Mouse (Mus musculus) CH12.LX (cell line): Measurements from ENCODE around the gene Capns1. TPM values are rescaled to one million over a fixed set of nuclear protein-coding genes. Genes with fewer than 3 reads are reported as not detected.

Experiments
- DNase-seq: peaks from one replicate; pipeline ENCODE4 v3.0.0-alpha.2; 2013; ENCODE audit errors: extremely low read depth
- H3K27ac ChIP-seq: 2 replicates; pipeline ENCODE4 v1.5.1; 2012; ENCODE audit warnings: low read depth, mild to moderate bottlenecking, control low read depth, moderate library complexity; ENCODE audit not compliant: insufficient read depth
- H3K27me3 ChIP-seq: replicated peaks from 2 replicates; pipeline ENCODE3; 2012; ENCODE audit warnings: inconsistent platforms
- H3K36me3 ChIP-seq, 2 experiments: replicated peaks in 1 of 2; 2 replicates each; pipeline versions ENCODE3 to v1.6.1; 2012; ENCODE audit warnings: inconsistent platforms in 1 of 2, low read length in 1 of 2, mild to moderate bottlenecking in 1 of 2, mixed read lengths in 1 of 2, moderate library complexity in 1 of 2; ENCODE audit not compliant: control insufficient read depth in 1 of 2, insufficient read depth in 1 of 2
- H3K4me1 ChIP-seq, 2 experiments: 2 replicates each; pipeline ENCODE4 v1.6.1; 2012; ENCODE audit warnings: inconsistent platforms in 1 of 2, moderate library complexity in 1 of 2; ENCODE audit not compliant: insufficient read depth in 2 of 2, control insufficient read depth in 1 of 2
- H3K4me2 ChIP-seq: 2 replicates; pipeline ENCODE4 v1.6.1; 2012; ENCODE audit warnings: low read depth, mild to moderate bottlenecking, control low read depth; ENCODE audit not compliant: poor library complexity, insufficient read depth, severe bottlenecking
- H3K4me3 ChIP-seq, 3 experiments: fragments of 150-350 bp in 1 of 3; sonication (generic) in 1 of 3; replicated peaks in 1 of 3; 2 replicates each; pipeline versions ENCODE3 to v1.5.1; 2011 to 2012; ENCODE audit warnings: low read depth in 2 of 3, low read length in 2 of 3, mild to moderate bottlenecking in 2 of 3, moderate library complexity in 2 of 3, control low read depth in 1 of 3, improper control_type of control experiment in 1 of 3, inconsistent platforms in 1 of 3, mixed read lengths in 1 of 3; ENCODE audit not compliant: poor library complexity in 1 of 3
- H3K79me2 ChIP-seq: replicated peaks from 2 replicates; pipeline ENCODE4 v1.6.1; 2012; ENCODE audit warnings: mild to moderate bottlenecking, moderate library complexity; ENCODE audit not compliant: control insufficient read depth, poor library complexity, insufficient read depth, severe bottlenecking; ENCODE audit errors: extremely low read depth
- H3K9ac ChIP-seq: 2 replicates; pipeline ENCODE4 v1.6.1; 2012; ENCODE audit warnings: low read depth, mild to moderate bottlenecking, control low read depth, moderate library complexity; ENCODE audit not compliant: insufficient read depth
- H3K9me3 ChIP-seq: replicated peaks from 2 replicates; pipeline ENCODE3; 2012; ENCODE audit warnings: low read length, inconsistent platforms, mixed read lengths
- CHD1 ChIP-seq: IDR thresholded peaks from 2 replicates; pipeline ENCODE4 v1.6.1; 2012; ENCODE audit warnings: low read depth, low read length, improper control_type of control experiment, inconsistent platforms
- CHD2 ChIP-seq: IDR thresholded peaks from 2 replicates; pipeline ENCODE4 v1.6.1; 2011; ENCODE audit warnings: low read length, improper control_type of control experiment
- CTCF ChIP-seq, 2 experiments: IDR thresholded peaks in 1 of 2; conservative IDR thresholded peaks in 1 of 2; 2 replicates each; pipeline ENCODE4 v1.5.1; 2011 to 2012; ENCODE audit warnings: low read depth in 2 of 2, low read length in 2 of 2, improper control_type of control experiment in 1 of 2, inconsistent platforms in 1 of 2, mild to moderate bottlenecking in 1 of 2, moderate library complexity in 1 of 2
- E2F4 ChIP-seq: IDR thresholded peaks from 2 replicates; pipeline ENCODE4 v1.6.1; 2011; ENCODE audit warnings: low read depth, low read length, improper control_type of control experiment; ENCODE audit not compliant: insufficient replicate concordance
- ELF1 ChIP-seq: IDR thresholded peaks from 2 replicates; pipeline ENCODE4 v1.6.1; 2014; ENCODE audit warnings: low read depth, mild to moderate bottlenecking, inconsistent platforms, low read length, improper control_type of control experiment
- GABPA ChIP-seq: IDR thresholded peaks from 2 replicates; pipeline ENCODE4 v1.6.1; 2012; ENCODE audit warnings: low read depth, low read length, improper control_type of control experiment, inconsistent platforms; ENCODE audit not compliant: insufficient replicate concordance
- HCFC1 ChIP-seq: IDR thresholded peaks from 2 replicates; pipeline ENCODE4 v1.6.1; 2012; ENCODE audit warnings: low read depth, mild to moderate bottlenecking, inconsistent platforms, low read length, improper control_type of control experiment
- IRF4 ChIP-seq: IDR thresholded peaks from 2 replicates; pipeline ENCODE4 v1.6.1; 2014; ENCODE audit warnings: low read depth, mild to moderate bottlenecking, inconsistent platforms, low read length, improper control_type of control experiment
- JUND ChIP-seq: conservative IDR thresholded peaks from 2 replicates; pipeline ENCODE4 v1.6.1; 2011; ENCODE audit warnings: low read depth, low read length, improper control_type of control experiment
- KAT2A ChIP-seq: IDR thresholded peaks from 2 replicates; pipeline ENCODE4 v1.6.1; 2012; ENCODE audit warnings: low read length, improper control_type of control experiment, inconsistent platforms; ENCODE audit not compliant: insufficient replicate concordance
- MAX ChIP-seq: IDR thresholded peaks from 2 replicates; pipeline ENCODE4 v1.6.1; 2011; ENCODE audit warnings: low read length, improper control_type of control experiment
- MAZ ChIP-seq: IDR thresholded peaks from 2 replicates; pipeline ENCODE4 v1.6.1; 2012; ENCODE audit warnings: low read depth, mild to moderate bottlenecking, inconsistent platforms, low read length, improper control_type of control experiment, moderate library complexity
- MEF2A ChIP-seq: IDR thresholded peaks from 2 replicates; pipeline ENCODE4 v1.6.1; 2014; ENCODE audit warnings: low read depth, mild to moderate bottlenecking, inconsistent platforms, low read length, improper control_type of control experiment, borderline replicate concordance
- MXI1 ChIP-seq: IDR thresholded peaks from 2 replicates; pipeline ENCODE4 v1.6.1; 2011; ENCODE audit warnings: mild to moderate bottlenecking, low read depth, low read length, improper control_type of control experiment
- MYC ChIP-seq: IDR thresholded peaks from 2 replicates; pipeline ENCODE4 v1.6.1; 2011; ENCODE audit warnings: low read depth, mild to moderate bottlenecking, improper control_type of control experiment, low read length
- NELFE ChIP-seq: IDR thresholded peaks from 2 replicates; pipeline ENCODE4 v1.6.1; 2011; ENCODE audit warnings: low read depth, low read length, improper control_type of control experiment
- NRF1 ChIP-seq: IDR thresholded peaks from 2 replicates; pipeline ENCODE4 v1.6.1; 2014; ENCODE audit warnings: low read depth, mild to moderate bottlenecking, inconsistent platforms, low read length, improper control_type of control experiment, moderate library complexity
- POLR2A ChIP-seq: IDR thresholded peaks from 2 replicates; pipeline ENCODE4 v1.6.1; 2011; ENCODE audit warnings: low read depth, mild to moderate bottlenecking, improper control_type of control experiment, low read length
- POLR2AphosphoS2 ChIP-seq: IDR thresholded peaks from 2 replicates; pipeline ENCODE4 v1.6.1; 2011; ENCODE audit warnings: low read depth, low read length, improper control_type of control experiment
- SIN3A ChIP-seq: IDR thresholded peaks from 2 replicates; pipeline ENCODE4 v1.6.1; 2012; ENCODE audit warnings: low read length, improper control_type of control experiment, inconsistent platforms
- SMC3 ChIP-seq: IDR thresholded peaks from 2 replicates; pipeline ENCODE4 v1.6.1; 2011; ENCODE audit warnings: low read depth, low read length, improper control_type of control experiment
- TBP ChIP-seq: conservative IDR thresholded peaks from 2 replicates; pipeline ENCODE4 v1.6.1; 2011; ENCODE audit warnings: low read depth, low read length, improper control_type of control experiment
- TCF12 ChIP-seq: IDR thresholded peaks from 2 replicates; pipeline ENCODE4 v1.6.1; 2014; ENCODE audit warnings: low read depth, mild to moderate bottlenecking, inconsistent platforms, low read length, improper control_type of control experiment
- UBTF ChIP-seq: IDR thresholded peaks from 2 replicates; pipeline ENCODE4 v1.6.1; 2012; ENCODE audit warnings: low read depth, mild to moderate bottlenecking, inconsistent platforms, low read length, improper control_type of control experiment, moderate library complexity
- ZKSCAN1 ChIP-seq: IDR thresholded peaks from 2 replicates; pipeline ENCODE4 v1.6.1; 2012; ENCODE audit warnings: low read depth, inconsistent platforms, low read length, improper control_type of control experiment, borderline replicate concordance
- ZMIZ1 ChIP-seq: IDR thresholded peaks from 2 replicates; pipeline ENCODE4 v1.6.1; 2012; ENCODE audit warnings: low read depth, mild to moderate bottlenecking, inconsistent platforms, low read length, improper control_type of control experiment
- dilution Hi-C: fragments of 300-500 bp; cut with MboI; formaldehyde crosslinking; loops from 2 replicates; pipeline ENCODE4 v1.14.3; 2020; ENCODE audit warnings: low sequenced_read_pairs; ENCODE audit not compliant: extremely low pct_unique_long_range_greater_than_20kb, extremely low pct_ligation_motif_present
- in situ Hi-C: fragments of 300-500 bp; cut with MboI; formaldehyde crosslinking; loops from 3 replicates; pipeline ENCODE4 v1.14.3; 2019; ENCODE audit warnings: low sequenced_read_pairs, low pct_ligation_motif_present, low pct_unique_long_range_greater_than_20kb, mixed read lengths
- polyA plus RNA-seq: library from polyadenylated mRNA; unstranded; fragments of >175 nt; gene quantifications from 2 replicates; pipeline ENCODE4 v1.2.1, GENCODE M21; 2012; ENCODE audit warnings: low read depth; ENCODE audit not compliant: insufficient read length
- total RNA-seq, 2 experiments: library from RNA; depleted of rRNA; stranded (reverse); fragments of 300-350 nt in 1 of 2; fragments of >200 nt in 1 of 2; gene quantifications; 2 replicates each; pipeline ENCODE4 v1.2.3; 2012 to 2014

Gene Capns1
- total and polyA plus RNA-seq, 3 experiments, result 101 to 233 (median 219) TPM

DNA sequence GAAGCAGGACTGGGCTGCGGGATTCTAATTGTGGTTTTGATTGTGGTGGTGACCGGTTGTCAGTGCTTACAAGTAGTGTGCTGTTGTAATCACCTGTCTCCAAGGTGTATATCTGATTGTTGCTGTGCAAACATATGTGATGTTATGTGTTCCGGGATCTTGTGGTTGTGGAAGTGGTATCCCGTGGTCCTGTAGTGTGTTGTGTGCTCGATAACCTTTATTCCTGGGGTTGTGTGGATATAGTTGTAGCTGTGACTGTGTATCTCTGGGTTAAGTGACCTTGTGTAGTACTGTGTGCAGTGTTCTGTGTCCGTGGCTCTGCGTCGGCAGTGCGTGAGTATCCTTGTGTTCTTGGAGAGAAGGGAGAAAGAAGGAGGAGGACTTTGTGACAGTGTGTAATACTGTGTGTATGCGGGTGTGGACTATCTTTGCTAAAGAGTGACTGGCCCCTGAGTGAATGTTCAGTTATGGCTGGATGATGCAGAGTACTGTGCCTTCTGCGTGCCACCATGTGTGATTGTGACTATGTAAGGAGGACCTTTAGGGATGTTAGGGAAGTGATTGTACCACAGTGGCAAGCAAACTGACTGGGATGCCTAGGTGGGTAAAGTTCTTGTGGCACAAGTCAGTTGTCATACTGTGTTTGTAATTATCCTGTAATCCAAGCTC lies 28.2 kb downstream of the Capns1 start:
- dilution Hi-C loops, result no loop called here
- in situ Hi-C loops, result no loop called here
- Histone ChIP-seq H3K36me3 (peaks cover 8 to 32% of the 10 kb centered on the region in 2 experiments), H3K9ac (peak overlapping the region; percentile 83), H3K27me3 (no peaks in the 10 kb centered on the region), H3K4me2 (peak overlapping the region; percentile 71), H3K4me1 (peaks cover 6 to 16% of the 10 kb centered on the region in 2 experiments), H3K9me3 (peaks cover 20% of the 10 kb centered on the region), H3K27ac (no peak overlapping the region), H3K4me3 (peak overlapping the region; percentile 86 to 98 (median 94)), H3K79me2 (peaks cover 39% of the 10 kb centered on the region)
- DNase-seq, result no peak
- TF ChIP-seq POLR2A, result no peak
- TF ChIP-seq CHD1, result no peak
- no peak for TF ChIP-seq ZKSCAN1
- 0 out of 2 replicates have a peak, but pooled peaks have one; percentile 32 for TF ChIP-seq ZMIZ1

DNA sequence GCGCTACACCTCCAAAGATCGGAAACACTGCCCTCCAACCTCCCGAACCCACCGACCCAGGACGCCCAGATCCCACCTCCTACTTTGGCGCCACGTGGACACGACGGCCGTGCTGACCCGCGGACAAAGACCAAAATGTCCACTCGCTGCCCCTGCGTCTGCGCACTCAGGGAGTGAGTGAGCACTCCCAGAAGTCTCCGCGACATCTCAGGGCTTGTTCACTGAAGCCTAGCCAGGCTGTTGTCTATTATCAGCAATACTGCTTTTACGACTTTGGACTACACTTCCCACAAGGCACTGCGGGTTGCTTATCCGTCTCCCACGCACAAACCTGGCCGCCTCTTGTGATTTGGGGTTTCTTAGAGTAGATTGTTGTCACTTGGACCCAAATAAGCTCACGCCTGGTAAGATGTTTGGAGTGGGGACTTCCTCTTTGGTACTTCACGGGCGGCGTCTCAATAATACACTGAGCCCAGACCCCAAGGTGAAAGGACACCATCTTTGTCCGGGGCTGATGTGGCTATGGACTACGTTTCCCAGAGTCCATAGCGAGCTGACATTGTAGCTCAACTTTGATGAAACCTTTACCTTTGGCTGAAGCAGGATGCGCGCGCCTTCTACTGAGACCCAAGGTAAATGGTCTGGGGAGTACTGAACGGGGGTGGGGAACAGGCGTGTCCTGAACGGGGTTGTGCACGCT lies 28.9 kb downstream of the Capns1 start, which contains the start of gene Zfp146:
Gene Zfp146, minus strand, starts transcription at position 168 of the 700 bp plus-strand sequence.
- H3K4me2 ChIP-seq, result peak within 1 kb of the TSS; percentile 76
- in situ Hi-C loops (no loop called here), dilution Hi-C loops (no loop called here)
- no peaks in the 10 kb centered on the region for H3K27me3 ChIP-seq
- peaks cover 27% of the 10 kb centered on the region for H3K9me3 ChIP-seq
- H3K4me1 ChIP-seq, result peaks cover 6 to 16% of the 10 kb centered on the region in 2 experiments
- peak within 1 kb of the TSS; percentile 92 for H3K9ac ChIP-seq
- H3K36me3 ChIP-seq, result peaks cover 11 to 38% of the 10 kb centered on the region in 2 experiments
- peak within 1 kb of the TSS; percentile 86 to 98 (median 94) for H3K4me3 ChIP-seq
- H3K27ac ChIP-seq, result peak within 1 kb of the TSS; percentile 47; the same call in 1 of the 2 replicates
- H3K79me2 ChIP-seq, result peaks cover 46% of the 10 kb centered on the region
- TF ChIP-seq KAT2A, result peak; percentile 89; the same call in 1 of the 2 replicates
- TF ChIP-seq CHD2, result peak; percentile 29; the same call in 1 of the 2 replicates
- TF ChIP-seq MEF2A, result 0 out of 2 replicates have a peak, but pooled peaks have one; percentile 17
- peak; percentile 88 for TF ChIP-seq NRF1
- TF ChIP-seq POLR2A, result peak; percentile 95
- peak; percentile 39 for TF ChIP-seq SIN3A
- TF ChIP-seq TCF12, result peak; percentile 71; the same call in 1 of the 2 replicates
- TF ChIP-seq POLR2AphosphoS2, result peak; percentile 88; the same call in 1 of the 2 replicates
- 0 out of 4 replicates have a peak, but pooled peaks of 1 of the 2 experiments have one; percentile 1 for TF ChIP-seq CTCF (conservative IDR thresholded peaks at IDR 0.05 in 1 of 2, IDR thresholded peaks at IDR 0.05 in 1 of 2; ENCODE audit: low read depth in 2 of 2, low read length in 2 of 2)
- TF ChIP-seq GABPA, result peak; percentile 23; the same call in 1 of the 2 replicates
- peak; percentile 92 for TF ChIP-seq MAX
- peak; percentile 92 for TF ChIP-seq NELFE
- TF ChIP-seq UBTF, result no peak
- TF ChIP-seq MYC, result peak; percentile 91; the same call in 1 of the 2 replicates
- no peak for TF ChIP-seq SMC3
- peak; percentile 98 for TF ChIP-seq MXI1
- TF ChIP-seq MAZ, result 0 out of 2 replicates have a peak, but pooled peaks have one; percentile 19
- TF ChIP-seq CHD1, result no peak
- no peak for TF ChIP-seq E2F4
- TF ChIP-seq IRF4, result peak; percentile 17; the same call in 1 of the 2 replicates
- peak; percentile 72; the same call in 1 of the 2 replicates for TF ChIP-seq TBP
- no peak for TF ChIP-seq JUND
- peak; percentile 93 for TF ChIP-seq HCFC1
- TF ChIP-seq ELF1, result peak; percentile 14
- peak; percentile 94 for DNase-seq
